Mouse (Mus musculus) intestine, embryonic 16.5 days (tissue): ENCODE measurements around the gene Rasgrp2. TPM values are rescaled to one million over a fixed set of nuclear protein-coding genes. Genes with fewer than 3 reads are reported as not detected.

Experiments
- ATAC-seq: fragments of 200-750 bp; cut with Nextera tagmentation; 2 replicates; pipeline ENCODE4 v1.8.0; 2017; ENCODE audit warnings: moderate TSS enrichment, moderate library complexity
- H3K27ac ChIP-seq: fragments of 300-500 bp; sonication (generic); 2 replicates; pipeline ENCODE4 v1.5.1; 2014; ENCODE audit warnings: mild to moderate bottlenecking, low read length
- H3K27me3 ChIP-seq: fragments of 300-500 bp; sonication (generic); replicated peaks from 2 replicates; pipeline ENCODE4 v1.6.1; 2014; ENCODE audit warnings: low read length, control low read depth, mixed read lengths; ENCODE audit not compliant: control insufficient read depth, insufficient read depth
- H3K36me3 ChIP-seq: fragments of 300-500 bp; sonication (generic); 2 replicates; pipeline ENCODE4 v1.6.1; 2014; ENCODE audit warnings: low read length, control low read depth; ENCODE audit not compliant: control insufficient read depth, insufficient read depth
- H3K4me1 ChIP-seq: fragments of 300-500 bp; sonication (generic); 2 replicates; pipeline ENCODE4 v1.6.1; 2014; ENCODE audit warnings: low read length, control low read depth, mixed read lengths; ENCODE audit not compliant: control insufficient read depth, insufficient read depth
- H3K4me2 ChIP-seq: fragments of 300-500 bp; sonication (generic); 2 replicates; pipeline ENCODE4 v1.6.1; 2014; ENCODE audit warnings: low read depth, low read length, control low read depth
- H3K4me3 ChIP-seq: fragments of 300-500 bp; sonication (generic); 2 replicates; pipeline ENCODE4 v1.5.1; 2014; ENCODE audit warnings: mild to moderate bottlenecking, low read length
- H3K9ac ChIP-seq: fragments of 300-500 bp; sonication (generic); 2 replicates; pipeline ENCODE4 v1.6.1; 2014; ENCODE audit warnings: low read depth, low read length
- H3K9me3 ChIP-seq: fragments of 300-500 bp; sonication (generic); 2 replicates; pipeline ENCODE4 v1.6.1; 2016; ENCODE audit warnings: low read length, control low read depth; ENCODE audit not compliant: control insufficient read depth
- WGBS: fragments of 180-500 bp; shearing (Covaris S2); extraction: QIAGEN DNeasy Blood & Tissue Kit; methylation state at CpG from one replicate; pipeline ENCODE4 v1.1.7; 2014; 5-methylcytosine and 5-hydroxymethylcytosine counted together
- polyA plus RNA-seq: library from polyadenylated mRNA; unstranded; fragments of >200 nt; fragmentation: Nextera tagmentation; extraction: Ambion mirVana; gene quantifications from 2 replicates; pipeline ENCODE4 v1.2.1, GENCODE M21; 2015

Rasgrp2 gene
- polyA plus RNA-seq, 1 experiment from 2014 or later = 47.0 TPM

DNA sequence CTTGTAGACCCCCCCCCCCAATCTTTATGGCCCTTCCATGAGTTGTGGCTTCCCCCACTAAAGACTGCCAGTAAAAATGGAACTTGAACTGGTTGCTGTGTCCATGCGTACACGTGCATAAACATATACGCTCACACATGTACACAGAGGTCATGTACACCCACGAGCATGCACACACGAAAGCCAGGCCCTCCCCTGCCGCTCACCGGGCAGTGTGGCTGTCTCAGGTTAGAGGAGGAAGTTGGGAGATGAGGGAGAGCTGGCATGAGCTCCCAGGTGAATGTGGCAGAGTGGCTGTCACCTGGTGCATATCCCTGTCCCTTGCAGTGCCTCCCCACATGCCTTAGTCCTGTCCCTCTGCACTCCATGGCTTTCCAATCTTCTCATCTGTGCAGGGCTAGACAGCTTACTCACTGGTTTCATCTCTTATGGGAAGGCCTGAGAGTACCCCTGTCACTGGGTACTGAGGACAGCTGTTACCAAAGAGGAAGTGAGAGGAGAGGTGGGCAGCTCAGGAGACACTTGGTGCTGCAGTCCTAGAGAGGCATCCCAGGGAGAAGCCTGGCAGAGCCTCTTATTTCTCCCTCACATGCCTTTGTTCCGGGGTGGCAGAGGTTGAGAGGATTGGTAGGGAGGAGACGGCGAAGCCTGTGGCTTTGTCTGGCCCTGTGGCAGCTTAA, 55.0 kb downstream of the Rasgrp2 start:
- peaks cover 5% of the 10 kb centered on the region; the same call in 1 of the 2 replicates for H3K4me1 ChIP-seq
- WGBS = 76% methylated on average over 10 of the region's 10 CpGs
- H3K9ac ChIP-seq = no peak overlapping the region

DNA sequence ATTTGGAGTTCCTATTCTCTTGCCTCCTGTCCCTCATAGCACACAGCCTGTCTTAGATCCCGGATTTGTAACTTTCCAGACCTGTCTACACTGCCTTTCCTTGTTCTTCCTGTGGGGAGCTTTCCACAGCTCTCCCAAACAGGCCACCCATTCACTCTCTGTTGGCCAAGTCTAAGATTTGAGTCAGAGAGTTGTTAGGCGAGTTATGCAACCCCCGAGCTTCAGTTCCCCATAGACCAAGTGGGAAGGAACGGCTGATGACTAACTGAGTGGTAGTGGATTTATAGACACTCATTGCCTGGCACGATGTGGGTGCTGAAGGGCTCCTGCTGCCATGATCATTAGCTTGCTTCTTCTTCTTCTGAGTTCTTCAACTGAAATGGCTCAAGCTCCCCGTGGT, 60.4 kb downstream of the Rasgrp2 start:
- H3K4me1 ChIP-seq = peaks cover 2% of the 10 kb centered on the region; the same call in 1 of the 2 replicates
- H3K36me3 ChIP-seq = no peaks in the 10 kb centered on the region
- ATAC-seq = no peak
- H3K27ac ChIP-seq = no peak overlapping the region
- H3K4me2 ChIP-seq = no peak overlapping the region
- no peak overlapping the region for H3K4me3 ChIP-seq
- no peaks in the 10 kb centered on the region for H3K27me3 ChIP-seq
- 79% methylated on average over 6 of the region's 6 CpGs for WGBS
- H3K9me3 ChIP-seq = no peaks in the 10 kb centered on the region
- no peak overlapping the region for H3K9ac ChIP-seq

More for the DNA sequence above, 55.0 kb downstream of the Rasgrp2 start:
- ATAC-seq = no peak
- Histone ChIP-seq H3K4me3 (no peak overlapping the region), H3K9me3 (no peaks in the 10 kb centered on the region), H3K27ac (no peak overlapping the region), H3K36me3 (no peaks in the 10 kb centered on the region), H3K4me2 (no peak overlapping the region), H3K27me3 (no peaks in the 10 kb centered on the region)

DNA sequence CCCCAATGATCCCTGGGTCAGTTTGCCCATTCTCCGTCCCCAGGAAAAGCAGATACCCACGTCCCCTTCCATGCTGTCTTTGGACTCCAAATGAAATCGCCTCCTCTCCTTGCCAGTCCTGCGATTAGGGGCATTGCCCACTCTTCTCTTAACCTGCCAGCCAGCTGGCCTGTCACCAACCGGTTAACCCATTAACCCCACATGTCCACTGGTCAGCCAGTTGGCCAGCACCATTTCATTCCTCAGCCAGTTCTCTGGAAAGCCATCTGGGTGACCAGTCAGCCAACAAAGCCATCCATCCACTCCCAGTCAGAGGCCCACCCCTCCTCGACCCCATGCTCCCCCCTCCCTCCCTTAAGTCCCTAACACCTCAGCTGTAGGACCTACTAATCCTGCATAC, 63.7 kb downstream of the Rasgrp2 start:
- Histone ChIP-seq H3K27me3 (no peaks in the 10 kb centered on the region), H3K36me3 (no peaks in the 10 kb centered on the region), H3K9me3 (no peaks in the 10 kb centered on the region), H3K9ac (no peak overlapping the region), H3K27ac (no peak overlapping the region), H3K4me2 (no peak overlapping the region), H3K4me3 (no peak overlapping the region), H3K4me1 (peaks cover 6% of the 10 kb centered on the region; the same call in 1 of the 2 replicates)
- WGBS = 51% methylated on average over 6 of the region's 6 CpGs
- no peak for ATAC-seq

DNA sequence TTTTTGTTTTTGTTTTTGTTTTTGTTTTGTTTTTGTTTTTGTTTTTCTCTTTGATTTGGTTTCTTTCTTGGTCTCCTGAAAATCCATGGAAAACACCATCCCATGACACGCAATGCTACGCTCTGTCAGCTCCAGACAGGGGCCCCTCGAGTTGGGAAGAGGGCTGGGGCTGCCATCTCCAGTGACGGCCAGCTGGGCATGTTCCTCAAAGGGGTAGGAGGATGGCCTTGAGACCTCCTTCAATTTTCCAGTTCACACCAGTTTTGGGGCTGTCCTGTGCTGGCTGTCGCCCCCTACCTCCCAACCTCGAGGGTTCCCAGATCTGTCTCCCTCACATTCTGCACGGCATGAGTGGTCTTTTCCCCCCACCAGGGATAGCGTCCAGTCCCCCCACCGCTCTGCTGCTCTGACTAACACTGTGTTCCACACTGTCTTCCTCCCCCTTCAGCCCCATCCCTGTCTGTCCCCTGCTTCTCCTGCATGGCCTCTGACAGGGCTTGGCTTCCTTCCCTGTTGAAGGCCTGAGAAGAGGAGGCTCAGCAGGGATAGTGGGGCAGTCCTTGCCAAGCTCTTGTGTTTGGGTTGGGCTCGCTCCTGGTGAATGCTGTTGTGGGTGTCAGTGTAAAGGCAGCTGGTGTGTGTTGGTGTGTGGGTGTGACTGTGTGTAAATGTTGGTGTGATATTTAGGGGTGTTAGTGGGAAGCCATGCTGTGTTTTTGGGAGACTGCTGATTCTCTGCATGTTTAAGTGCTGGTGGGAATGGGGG, 65.3 kb downstream of the Rasgrp2 start:
- WGBS = 56% methylated on average over 10 of the region's 10 CpGs
- no peak overlapping the region for H3K27ac ChIP-seq
- ATAC-seq = no peak

More for the DNA sequence above, 65.3 kb downstream of the Rasgrp2 start:
- Histone ChIP-seq H3K9ac (no peak overlapping the region), H3K36me3 (no peaks in the 10 kb centered on the region), H3K27me3 (no peaks in the 10 kb centered on the region), H3K4me3 (no peak overlapping the region), H3K9me3 (no peaks in the 10 kb centered on the region), H3K4me2 (no peak overlapping the region), H3K4me1 (peaks cover 6% of the 10 kb centered on the region; the same call in 1 of the 2 replicates)

Other genes with a start within 250 kb of the Rasgrp2 start
- gene Majin, start 215.0 kb upstream of the Rasgrp2 start, polyA plus RNA-seq = not detected in 2 replicates
- gene Gpha2, start 173.0 kb upstream of the Rasgrp2 start, polyA plus RNA-seq = 0.23 and 0.65 TPM in 2 replicates
- 21.0 and 23.5 TPM in 2 replicates for gene Ppp2r5b, start 163.5 kb upstream of the Rasgrp2 start, polyA plus RNA-seq
- 7.4 and 8.4 TPM in 2 replicates for gene Atg2a, start 157.7 kb upstream of the Rasgrp2 start, polyA plus RNA-seq
- 135 and 158 TPM in 2 replicates for gene Ehd1, start 122.6 kb upstream of the Rasgrp2 start, polyA plus RNA-seq
- 1.2 and 1.5 TPM in 2 replicates for gene Cdc42bpg, start 92.9 kb upstream of the Rasgrp2 start, polyA plus RNA-seq
- 61.3 and 61.4 TPM in 2 replicates for gene Men1, start 64.4 kb upstream of the Rasgrp2 start, polyA plus RNA-seq
- 7.9 and 10.0 TPM in 2 replicates for gene Map4k2, start 58.2 kb upstream of the Rasgrp2 start, polyA plus RNA-seq
- 94.7 and 103 TPM in 2 replicates for gene Sf1, start 35.6 kb upstream of the Rasgrp2 start, polyA plus RNA-seq
- gene Pygm, start 14.9 kb upstream of the Rasgrp2 start, polyA plus RNA-seq = 6.0 and 6.8 TPM in 2 replicates
- 0.73 and 0.97 TPM in 2 replicates for gene Nrxn2, start 19.4 kb downstream of the Rasgrp2 start, polyA plus RNA-seq
- not detected in 2 replicates for gene Slc22a12, start 143.7 kb downstream of the Rasgrp2 start, polyA plus RNA-seq